Mouse (Mus musculus) kidney, postnatal 0 days (tissue): ENCODE results near the gene Iah1. TPM values are rescaled to one million over a fixed set of nuclear protein-coding genes. Genes with fewer than 3 reads are reported as not detected.

Experiments
- ATAC-seq: fragments of 200-750 bp; cut with Nextera tagmentation; replicated peaks from 2 replicates; pipeline ENCODE4 v1.8.0; 2017; ENCODE audit warnings: low read depth, moderate number of reproducible peaks, moderate TSS enrichment, moderate library complexity; ENCODE audit not compliant: low FRiP score
- DNase-seq: peaks from one replicate; pipeline ENCODE4 v3.0.0-alpha.2; 2016; ENCODE audit warnings: low spot score
- H3K27ac ChIP-seq: fragments of 300-500 bp; sonication (generic); 2 replicates; pipeline ENCODE4 v1.5.1; 2014; ENCODE audit warnings: mild to moderate bottlenecking
- H3K27me3 ChIP-seq: fragments of 300-500 bp; sonication (generic); 2 replicates; pipeline ENCODE4 v1.6.1; 2014; ENCODE audit warnings: low read length, mixed read lengths; ENCODE audit not compliant: insufficient read depth
- H3K36me3 ChIP-seq: fragments of 300-500 bp; sonication (generic); 2 replicates; pipeline ENCODE4 v1.6.1; 2014; ENCODE audit warnings: low read length, mixed read lengths; ENCODE audit not compliant: insufficient read depth
- H3K4me1 ChIP-seq: fragments of 300-500 bp; sonication (generic); replicated peaks from 2 replicates; pipeline ENCODE4 v1.6.1; 2014; ENCODE audit warnings: antibody characterized with exemption, low read length, mixed read lengths; ENCODE audit not compliant: insufficient read depth
- H3K4me2 ChIP-seq: fragments of 300-500 bp; sonication (generic); 2 replicates; pipeline ENCODE4 v1.6.1; 2014; ENCODE audit warnings: mild to moderate bottlenecking, low read length, moderate library complexity, mixed read lengths
- H3K4me3 ChIP-seq: fragments of 300-500 bp; sonication (generic); replicated peaks from 2 replicates; pipeline ENCODE4 v1.5.1; 2014; ENCODE audit warnings: low read depth, low read length
- H3K9ac ChIP-seq: fragments of 300-500 bp; sonication (generic); 2 replicates; pipeline ENCODE4 v1.6.1; 2014; ENCODE audit warnings: low read depth, low read length
- H3K9me3 ChIP-seq: fragments of 300-500 bp; sonication (generic); replicated peaks from 2 replicates; pipeline ENCODE4 v1.6.1; 2016; ENCODE audit warnings: low read length, inconsistent platforms, mixed read lengths
- CTCF ChIP-seq: IDR thresholded peaks from 2 replicates; pipeline ENCODE4 v1.5.1; 2016; ENCODE audit warnings: antibody characterized with exemption, low read depth, mild to moderate bottlenecking, moderate library complexity
- WGBS: fragments of 180-500 bp; shearing (Covaris S2); extraction: QIAGEN DNeasy Blood & Tissue Kit; methylation state at CpG from one replicate; pipeline ENCODE4 v1.1.7; 2014; 5-methylcytosine and 5-hydroxymethylcytosine counted together
- polyA plus RNA-seq: library from polyadenylated mRNA; unstranded; fragments of >200 nt; fragmentation: Nextera tagmentation; extraction: Ambion mirVana; gene quantifications from 2 replicates; pipeline ENCODE4 v1.2.1, GENCODE M21; 2015

Gene Iah1
- polyA plus RNA-seq, 1 experiment from 2014 or later: 150 TPM

DNA sequence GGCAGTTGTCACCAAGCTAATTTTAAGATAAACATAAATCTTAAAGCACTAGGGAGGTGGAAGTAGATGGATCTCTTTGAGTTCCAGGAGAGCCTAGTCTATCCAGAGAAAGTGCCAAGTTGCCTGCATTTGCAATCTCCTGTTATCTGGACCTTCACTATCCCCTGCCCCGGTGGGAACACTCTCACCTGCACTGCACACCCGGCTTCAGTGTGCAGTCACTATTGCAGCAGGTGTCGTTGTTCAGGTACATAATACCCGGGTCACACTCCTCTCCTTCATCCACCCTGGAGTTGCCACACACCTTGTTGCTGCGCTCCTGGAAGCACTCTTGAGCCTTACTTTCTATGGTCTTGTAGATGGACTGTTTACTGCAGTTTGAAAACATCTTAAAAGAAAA lies 17.6 kb downstream of the Iah1 start:
- Histone ChIP-seq H3K27me3 (no peaks in the 10 kb centered on the region), H3K36me3 (peaks cover 42% of the 10 kb centered on the region), H3K4me1 (no peaks in the 10 kb centered on the region), H3K27ac (no peak overlapping the region), H3K4me2 (no peak overlapping the region), H3K4me3 (no peak overlapping the region), H3K9me3 (no peaks in the 10 kb centered on the region), H3K9ac (no peak overlapping the region)
- no peak for ATAC-seq
- no peak for DNase-seq
- 92% methylated on average over 5 of the region's 5 CpGs for WGBS
- TF ChIP-seq CTCF: no peak

- Histone ChIP-seq H3K36me3 (peaks cover 36% of the 10 kb centered on the region), H3K27me3 (no peaks in the 10 kb centered on the region), H3K4me1 (no peaks in the 10 kb centered on the region), H3K27ac (no peak overlapping the region), H3K4me3 (no peak overlapping the region), H3K4me2 (no peak overlapping the region), H3K9ac (no peak overlapping the region), H3K9me3 (no peaks in the 10 kb centered on the region)
- no peak for ATAC-seq
- WGBS: 86% methylated on average over 7 of the region's 7 CpGs
- DNase-seq: no peak
- TF ChIP-seq CTCF: no peak
Observed at GRCm38 (mm10) chr12:21335869-21336268, 19.7 kb downstream of the Iah1 start.

DNA sequence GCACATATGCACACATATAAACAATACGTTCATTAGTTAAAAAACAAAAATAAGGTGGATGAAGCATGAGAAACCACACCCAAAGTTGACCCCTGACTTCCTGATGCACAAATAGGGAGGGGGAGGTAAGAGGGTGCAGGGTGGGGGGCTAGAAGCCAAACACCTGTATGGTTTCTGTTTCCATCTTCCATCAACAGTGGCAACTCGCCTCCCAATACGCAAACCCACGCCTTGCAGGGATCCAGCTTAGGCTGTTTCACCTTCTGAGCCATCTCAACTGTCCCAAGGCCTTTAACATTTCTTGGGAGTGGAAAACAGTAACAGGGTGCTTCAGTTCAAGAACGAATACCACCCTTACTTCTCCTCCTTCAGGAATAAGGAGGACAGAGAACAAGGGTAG lies 21.0 kb downstream of the Iah1 start:
- WGBS: 95% methylated on average over 5 of the region's 5 CpGs
- H3K27ac ChIP-seq: no peak overlapping the region
- H3K4me3 ChIP-seq: no peak overlapping the region
- no peaks in the 10 kb centered on the region for H3K27me3 ChIP-seq
- H3K9me3 ChIP-seq: no peaks in the 10 kb centered on the region
- ATAC-seq (no peak), DNase-seq (no peak)
- no peak for TF ChIP-seq CTCF
- peaks cover 26% of the 10 kb centered on the region for H3K36me3 ChIP-seq
- no peak overlapping the region for H3K4me2 ChIP-seq
- H3K4me1 ChIP-seq: no peaks in the 10 kb centered on the region
- no peak overlapping the region for H3K9ac ChIP-seq

- H3K4me3 ChIP-seq: no peak overlapping the region
- no peak overlapping the region for H3K4me2 ChIP-seq
- no peak overlapping the region for H3K9ac ChIP-seq
- H3K4me1 ChIP-seq: no peaks in the 10 kb centered on the region
- no peak for ATAC-seq
- no peak for TF ChIP-seq CTCF
- 92% methylated on average over 5 of the region's 5 CpGs for WGBS
- H3K27me3 ChIP-seq: no peaks in the 10 kb centered on the region
- no peak for DNase-seq
- H3K36me3 ChIP-seq: peaks cover 12% of the 10 kb centered on the region; the same call in 1 of the 2 replicates
- no peak overlapping the region for H3K27ac ChIP-seq
- H3K9me3 ChIP-seq: no peaks in the 10 kb centered on the region
Observed at GRCm38 (mm10) chr12:21340674-21341073, 24.5 kb downstream of the Iah1 start.

DNA sequence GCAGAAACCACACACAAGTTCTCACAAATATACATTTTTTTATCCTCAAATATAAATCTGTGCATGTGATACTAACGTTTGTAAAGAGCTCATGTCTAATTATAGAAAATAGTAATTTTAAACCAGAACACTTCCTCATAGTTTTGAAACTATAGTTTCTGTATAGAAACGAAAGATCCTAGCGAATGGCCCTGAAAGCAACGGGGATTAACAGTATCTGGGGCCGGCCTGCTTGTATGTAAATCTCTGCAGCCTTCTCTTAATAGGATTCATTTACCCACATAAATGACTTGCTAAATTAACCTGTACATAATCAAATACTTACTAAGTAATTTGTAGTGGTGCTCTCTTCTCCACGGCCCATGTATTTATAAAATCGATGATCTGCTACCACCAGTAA lies 30.8 kb downstream of the Iah1 start:
- WGBS: 90% methylated on average over 7 of the region's 7 CpGs
- no peak overlapping the region for H3K4me2 ChIP-seq
- no peaks in the 10 kb centered on the region for H3K9me3 ChIP-seq
- no peak for DNase-seq
- H3K27ac ChIP-seq: no peak overlapping the region
- no peak for ATAC-seq
- H3K36me3 ChIP-seq: peaks cover 33% of the 10 kb centered on the region
- no peak overlapping the region for H3K9ac ChIP-seq
- TF ChIP-seq CTCF: no peak
- no peak overlapping the region for H3K4me3 ChIP-seq
- no peaks in the 10 kb centered on the region for H3K4me1 ChIP-seq
- no peaks in the 10 kb centered on the region for H3K27me3 ChIP-seq

GRCm38 (mm10) chr12:21350113-21350876 lies 34.1 kb downstream of the Iah1 start:
- no peak overlapping the region for H3K27ac ChIP-seq
- H3K36me3 ChIP-seq: peaks cover 44% of the 10 kb centered on the region
- H3K4me2 ChIP-seq: no peak overlapping the region
- H3K9ac ChIP-seq: no peak overlapping the region
- DNase-seq: no peak
- no peak for ATAC-seq
- TF ChIP-seq CTCF: no peak
- H3K4me3 ChIP-seq: no peak overlapping the region
- no peaks in the 10 kb centered on the region for H3K9me3 ChIP-seq
- no peaks in the 10 kb centered on the region for H3K27me3 ChIP-seq
- H3K4me1 ChIP-seq: no peaks in the 10 kb centered on the region
- 88% methylated on average over 7 of the region's 7 CpGs for WGBS

DNA sequence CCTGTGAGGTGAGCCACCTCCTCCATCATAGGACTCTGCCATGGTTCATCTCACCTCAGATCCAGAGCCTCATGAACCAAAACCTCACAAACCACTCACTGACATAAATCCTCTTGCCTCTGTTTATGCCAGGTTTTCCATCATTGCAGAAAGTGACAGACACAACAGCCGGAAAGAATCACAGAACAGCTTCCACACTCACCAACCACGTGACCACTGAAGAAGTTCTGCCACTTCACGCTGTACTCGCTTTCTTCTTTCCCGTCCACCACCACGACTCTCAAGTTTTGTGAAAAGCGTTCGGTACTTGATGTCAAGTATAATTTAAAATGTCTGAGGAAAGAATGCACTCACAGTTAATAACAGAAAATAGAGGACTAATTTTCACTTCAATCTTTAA lies 37.5 kb downstream of the Iah1 start:
- Histone ChIP-seq H3K4me3 (no peak overlapping the region), H3K9me3 (no peaks in the 10 kb centered on the region), H3K9ac (no peak overlapping the region), H3K36me3 (peaks cover 35% of the 10 kb centered on the region), H3K27ac (no peak overlapping the region), H3K4me2 (no peak overlapping the region), H3K4me1 (no peaks in the 10 kb centered on the region), H3K27me3 (no peaks in the 10 kb centered on the region)
- DNase-seq (no peak), ATAC-seq (no peak)
- 94% methylated on average over 8 of the region's 8 CpGs for WGBS
- TF ChIP-seq CTCF: no peak
